Mouse (Mus musculus) liver, embryonic 11.5 days (tissue): ENCODE results near the gene Itgb1bp1. TPM values are rescaled to one million over a fixed set of nuclear protein-coding genes. Genes with fewer than 3 reads are reported as not detected.

Source experiments
- ATAC-seq: fragments of 200-750 bp; cut with Nextera tagmentation; replicated peaks from 2 replicates; pipeline ENCODE4 v1.8.0; 2017; ENCODE audit warnings: moderate number of reproducible peaks, mild to moderate bottlenecking, moderate TSS enrichment, moderate library complexity; ENCODE audit not compliant: low FRiP score
- DNase-seq: peaks from one replicate; pipeline ENCODE4 v3.0.0-alpha.2; 2017; ENCODE audit warnings: low spot score
- H3K27ac ChIP-seq: fragments of 300-500 bp; sonication (generic); 2 replicates; pipeline ENCODE4 v1.5.1; 2014; ENCODE audit warnings: mild to moderate bottlenecking, low read depth, low read length, control low read depth
- H3K27me3 ChIP-seq: fragments of 300-500 bp; sonication (generic); replicated peaks from 2 replicates; pipeline ENCODE4 v1.6.1; 2014; ENCODE audit warnings: low read length, mixed read lengths; ENCODE audit not compliant: control insufficient read depth, insufficient read depth
- H3K36me3 ChIP-seq: fragments of 300-500 bp; sonication (generic); 2 replicates; pipeline ENCODE4 v1.6.1; 2014; ENCODE audit warnings: mild to moderate bottlenecking, low read length, moderate library complexity, mixed read lengths; ENCODE audit not compliant: control insufficient read depth, insufficient read depth
- H3K4me1 ChIP-seq: fragments of 300-500 bp; sonication (generic); replicated peaks from 2 replicates; pipeline ENCODE4 v1.6.1; 2014; ENCODE audit warnings: low read length, mixed read lengths; ENCODE audit not compliant: control insufficient read depth, insufficient read depth
- H3K4me2 ChIP-seq: fragments of 300-500 bp; sonication (generic); 2 replicates; pipeline ENCODE4 v1.6.1; 2014; ENCODE audit warnings: mild to moderate bottlenecking, control low read depth, moderate library complexity
- H3K4me3 ChIP-seq: fragments of 300-500 bp; sonication (generic); 2 replicates; pipeline ENCODE4 v1.5.1; 2014; ENCODE audit warnings: low read depth, low read length, control low read depth
- H3K9ac ChIP-seq: fragments of 300-500 bp; sonication (generic); 2 replicates; pipeline ENCODE4 v1.6.1; 2014; ENCODE audit warnings: low read depth, low read length, control low read depth
- H3K9me3 ChIP-seq: fragments of 300-500 bp; sonication (generic); 2 replicates; pipeline ENCODE4 v1.6.1; 2016; ENCODE audit warnings: low read length, inconsistent platforms, mixed read lengths; ENCODE audit not compliant: control insufficient read depth
- WGBS: fragments of 180-500 bp; shearing (Covaris S2); extraction: QIAGEN DNeasy Blood & Tissue Kit; methylation state at CpG from one replicate; pipeline ENCODE4 v1.1.7; 2014; 5-methylcytosine and 5-hydroxymethylcytosine counted together
- polyA plus RNA-seq: library from polyadenylated mRNA; unstranded; fragments of >200 nt; fragmentation: Nextera tagmentation; extraction: Ambion mirVana; gene quantifications from 2 replicates; pipeline ENCODE4 v1.2.1, GENCODE M21; 2014

Itgb1bp1 gene
- polyA plus RNA-seq, 1 experiment from 2014 or later, result 42.8 TPM

DNA sequence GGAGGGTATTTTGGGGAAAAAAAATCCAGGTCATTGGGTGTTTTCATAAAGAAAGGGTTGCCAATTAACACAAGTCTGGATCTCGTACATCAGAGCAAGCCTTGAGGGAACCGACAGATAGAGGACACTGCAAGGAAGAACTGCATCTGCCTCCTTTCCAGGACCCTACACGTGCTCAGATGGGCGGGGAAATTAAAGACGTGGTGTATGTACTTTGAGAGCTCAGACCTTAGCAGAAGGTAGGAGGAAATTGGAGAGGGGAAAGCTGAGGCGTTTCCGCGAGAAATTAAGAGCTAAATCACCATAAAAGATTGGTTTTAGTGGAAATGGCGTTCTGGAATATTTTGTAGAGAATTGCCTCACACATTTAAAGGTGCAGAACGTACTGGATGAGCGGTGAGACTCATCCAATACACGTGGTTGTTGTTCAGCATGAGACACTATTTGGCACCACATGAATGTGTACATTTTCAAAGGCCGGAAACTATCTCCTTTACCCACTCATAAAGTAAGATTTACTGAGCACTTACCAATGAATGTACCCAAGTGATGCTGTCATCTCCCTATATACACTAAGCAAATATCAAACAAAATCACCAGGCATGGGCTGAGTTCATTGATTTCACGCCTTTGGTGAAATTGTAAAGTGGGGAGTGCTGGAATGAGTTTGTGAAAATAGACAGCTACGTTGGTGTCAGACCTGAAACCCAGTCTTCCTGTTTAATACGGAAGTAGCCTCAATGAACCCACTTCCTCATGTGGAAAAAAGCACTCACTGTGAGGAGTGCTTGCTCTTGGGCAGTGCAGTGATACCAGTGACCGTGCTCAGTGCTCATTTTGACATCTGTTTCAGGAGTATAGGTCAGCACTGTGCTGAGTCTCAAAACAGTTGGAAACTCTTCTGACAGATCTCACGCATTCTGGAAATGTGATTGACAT, 897 bp upstream of the Itgb1bp1 start:
- Histone ChIP-seq H3K36me3 (peaks cover 9% of the 10 kb centered on the region), H3K4me2 (peak overlapping the region; percentile 80), H3K4me3 (peak overlapping the region; percentile 83), H3K4me1 (peaks cover 9% of the 10 kb centered on the region; the same call in 1 of the 2 replicates), H3K9me3 (no peaks in the 10 kb centered on the region), H3K27ac (peak overlapping the region; percentile 82), H3K9ac (peak overlapping the region; percentile 84), H3K27me3 (no peaks in the 10 kb centered on the region)
- 23% methylated on average over 18 of the region's 18 CpGs for WGBS
- DNase-seq (no peak), ATAC-seq (no peak)

DNA sequence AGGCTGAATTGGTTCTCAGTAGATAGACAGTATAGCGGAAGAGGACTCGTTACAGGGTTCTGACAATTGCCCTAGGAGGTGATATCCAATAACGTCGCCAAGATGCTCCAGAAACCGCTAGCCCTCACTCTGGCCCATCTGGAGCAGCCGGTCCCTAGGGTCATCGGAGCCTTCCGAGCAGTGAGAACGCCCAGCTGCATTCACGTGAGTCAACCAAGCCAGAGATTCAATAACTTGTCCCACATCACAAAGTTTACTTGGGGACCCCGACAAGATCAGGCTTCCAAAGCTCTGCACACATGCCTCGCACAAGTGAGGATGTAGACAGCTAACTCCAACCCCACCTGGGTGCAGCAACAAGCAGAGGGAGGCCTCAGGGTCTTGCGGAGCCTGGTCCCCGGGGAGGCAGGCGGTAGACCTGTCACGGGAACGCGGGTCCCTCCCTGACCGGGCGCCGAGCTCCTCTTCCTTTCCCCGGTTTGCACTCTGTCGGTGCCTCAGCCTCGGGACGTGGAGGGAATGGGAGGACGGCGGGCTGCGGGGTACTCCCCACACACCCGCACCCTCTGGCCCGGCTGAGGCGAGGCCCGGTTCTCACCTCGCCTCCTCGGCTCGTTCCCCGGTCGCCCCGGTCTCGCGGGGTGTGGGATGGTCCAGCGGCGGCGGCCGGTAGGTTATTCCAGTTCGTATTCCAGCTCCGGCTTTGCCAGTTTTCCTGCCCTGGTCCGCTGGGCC, 409 bp downstream of the Itgb1bp1 start:
- Histone ChIP-seq H3K9ac (peak overlapping the region; percentile 79), H3K36me3 (peaks cover 3% of the 10 kb centered on the region; the same call in 1 of the 2 replicates), H3K27ac (peak overlapping the region; percentile 70), H3K27me3 (no peaks in the 10 kb centered on the region), H3K4me3 (peak overlapping the region; percentile 83), H3K4me2 (peak overlapping the region; percentile 84), H3K9me3 (no peaks in the 10 kb centered on the region), H3K4me1 (peaks cover 9% of the 10 kb centered on the region; the same call in 1 of the 2 replicates)
- under 1% methylated on average over 47 of the region's 47 CpGs for WGBS
- DNase-seq, result no peak
- ATAC-seq, result peak; percentile 77

DNA sequence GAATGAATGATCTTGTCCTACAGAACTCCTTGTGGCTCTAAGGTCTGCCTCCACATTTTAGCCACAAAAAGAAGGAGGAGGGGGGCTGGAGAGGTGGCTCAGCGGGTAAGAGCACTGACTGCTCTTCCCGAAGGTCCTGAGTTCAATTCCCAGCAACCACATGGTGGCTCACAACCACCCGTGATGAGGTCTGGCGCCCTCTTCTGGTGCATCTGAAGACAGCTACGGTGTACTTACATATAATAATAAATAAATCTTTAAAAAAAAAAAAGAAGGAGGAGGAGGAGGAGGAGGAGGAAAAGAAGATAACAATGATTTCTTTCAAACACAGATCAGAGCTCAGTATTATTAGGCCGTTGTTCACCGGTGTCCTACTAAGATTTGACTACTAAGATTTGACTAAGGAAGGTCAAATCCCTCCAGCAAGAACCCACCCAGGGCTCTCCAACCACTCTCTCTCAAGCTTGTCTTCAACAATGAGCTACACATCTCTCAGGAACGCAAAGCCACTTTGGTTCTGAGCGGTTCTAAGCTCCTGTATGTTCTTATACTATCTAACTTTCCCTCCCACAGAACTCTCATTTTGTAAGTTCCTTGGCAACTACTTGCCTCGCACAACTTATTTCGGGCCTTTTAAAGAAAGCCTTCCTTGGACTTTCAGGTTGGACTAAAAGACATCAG, 1.2 kb downstream of the Itgb1bp1 start, which contains the start of gene Cpsf3:
Gene Cpsf3, plus strand, starts transcription at position 631 of the 681 bp plus-strand sequence.
- no peak for DNase-seq
- no peaks in the 10 kb centered on the region; the same call in 1 of the 2 replicates for H3K36me3 ChIP-seq
- peak within 1 kb of the TSS; percentile 84 for H3K9ac ChIP-seq
- ATAC-seq, result no peak
- H3K27ac ChIP-seq, result peak within 1 kb of the TSS; percentile 82
- H3K9me3 ChIP-seq, result no peaks in the 10 kb centered on the region
- H3K4me3 ChIP-seq, result peak within 1 kb of the TSS; percentile 83
- WGBS, result 57% methylated on average over 11 of the region's 11 CpGs
- no peaks in the 10 kb centered on the region for H3K27me3 ChIP-seq
- H3K4me1 ChIP-seq, result peaks cover 9% of the 10 kb centered on the region; the same call in 1 of the 2 replicates
- H3K4me2 ChIP-seq, result peak within 1 kb of the TSS; percentile 84

DNA sequence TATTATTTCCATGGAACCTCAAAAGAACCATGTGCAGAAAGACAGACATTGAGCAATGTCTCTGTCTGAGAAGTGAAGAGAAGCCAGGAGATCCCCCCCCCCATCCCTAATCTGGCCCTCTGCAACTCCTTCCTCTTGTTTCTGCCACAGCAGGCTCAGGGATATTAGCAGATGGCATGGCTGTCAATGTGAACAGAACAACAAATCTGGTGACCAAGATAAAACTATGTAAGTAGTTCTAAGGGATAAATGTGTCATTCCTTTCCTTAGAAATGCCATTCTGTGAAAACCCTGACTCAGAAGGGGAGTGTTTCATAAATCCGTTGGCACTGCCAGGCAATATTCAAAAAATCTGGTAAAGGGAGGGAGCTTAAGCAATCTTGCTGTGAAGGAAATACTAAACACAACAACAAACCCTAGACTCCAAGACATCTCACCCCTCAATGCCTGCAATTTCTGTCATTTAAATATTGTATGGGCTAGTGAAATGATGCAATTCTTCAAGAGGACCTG, 8.7 kb downstream of the Itgb1bp1 start:
- Histone ChIP-seq H3K4me1 (no peaks in the 10 kb centered on the region), H3K4me3 (no peak overlapping the region), H3K9ac (no peak overlapping the region), H3K27me3 (no peaks in the 10 kb centered on the region), H3K4me2 (no peak overlapping the region), H3K36me3 (0 out of 2 replicates have a peak, but pooled peaks cover 2% of the 10 kb centered on the region), H3K9me3 (no peaks in the 10 kb centered on the region), H3K27ac (no peak overlapping the region)
- ATAC-seq (no peak), DNase-seq (no peak)
- whole genome bisulfite sequencing, result 71% methylated on average over 1 of the region's 1 CpGs

DNA sequence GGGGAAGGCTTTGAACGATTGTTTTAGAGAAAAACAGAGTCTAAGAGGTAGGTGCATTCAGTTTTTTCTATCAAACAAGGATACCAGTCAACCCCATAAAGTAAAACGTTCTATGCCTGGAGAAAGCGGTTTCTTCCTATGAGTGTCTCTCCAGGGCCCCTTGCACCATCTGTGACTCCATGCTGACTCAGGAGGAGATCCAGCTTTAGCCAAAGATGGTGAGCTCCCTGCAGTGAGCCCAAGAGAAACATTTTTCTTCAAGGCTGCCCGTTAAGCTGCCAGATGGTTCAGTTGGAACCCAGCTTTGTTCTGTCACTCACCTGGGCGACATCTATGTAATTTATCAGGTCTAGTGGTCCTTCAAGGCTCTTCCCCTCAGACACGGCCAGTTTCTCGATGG, 11.6 kb downstream of the Itgb1bp1 start:
- Histone ChIP-seq H3K27me3 (no peaks in the 10 kb centered on the region), H3K4me1 (no peaks in the 10 kb centered on the region), H3K36me3 (peaks cover 22% of the 10 kb centered on the region), H3K9ac (no peak overlapping the region), H3K4me2 (no peak overlapping the region), H3K4me3 (no peak overlapping the region), H3K9me3 (no peaks in the 10 kb centered on the region), H3K27ac (no peak overlapping the region)
- 87% methylated on average over 7 of the region's 7 CpGs for WGBS
- ATAC-seq (no peak), DNase-seq (no peak)

DNA sequence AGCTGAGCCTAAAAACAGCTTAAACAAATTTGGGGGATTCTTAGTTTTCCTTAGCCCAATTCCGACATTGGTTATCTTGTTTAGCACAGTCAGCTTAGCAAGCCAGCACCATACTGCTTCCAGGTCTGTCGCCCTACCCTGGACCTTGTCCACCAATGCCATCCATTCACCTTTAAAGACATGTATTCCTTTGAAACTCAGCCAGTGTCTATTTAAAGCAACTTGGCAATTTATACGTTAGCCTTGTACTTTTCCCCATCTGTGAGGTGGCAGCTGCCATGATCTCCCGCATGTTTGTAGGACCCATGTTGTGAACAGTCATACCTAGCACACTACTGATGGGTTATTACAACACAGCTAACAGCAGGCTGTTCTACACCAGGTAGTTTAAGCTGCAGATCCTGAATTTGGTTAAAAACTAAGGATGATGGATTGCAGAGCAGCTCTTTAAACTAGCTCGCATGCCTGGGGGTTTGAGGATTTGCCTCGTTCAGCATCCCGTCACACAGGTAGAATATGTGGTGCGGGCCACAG, 17.9 kb downstream of the Itgb1bp1 start:
- no peaks in the 10 kb centered on the region for H3K27me3 ChIP-seq
- peaks cover 3% of the 10 kb centered on the region; the same call in 1 of the 2 replicates for H3K4me1 ChIP-seq
- WGBS, result 88% methylated on average over 8 of the region's 8 CpGs
- no peak overlapping the region for H3K4me3 ChIP-seq
- no peaks in the 10 kb centered on the region for H3K9me3 ChIP-seq
- DNase-seq (no peak), ATAC-seq (no peak)
- H3K9ac ChIP-seq, result no peak overlapping the region
- H3K36me3 ChIP-seq, result peaks cover 32% of the 10 kb centered on the region
- H3K27ac ChIP-seq, result no peak overlapping the region
- H3K4me2 ChIP-seq, result no peak overlapping the region

DNA sequence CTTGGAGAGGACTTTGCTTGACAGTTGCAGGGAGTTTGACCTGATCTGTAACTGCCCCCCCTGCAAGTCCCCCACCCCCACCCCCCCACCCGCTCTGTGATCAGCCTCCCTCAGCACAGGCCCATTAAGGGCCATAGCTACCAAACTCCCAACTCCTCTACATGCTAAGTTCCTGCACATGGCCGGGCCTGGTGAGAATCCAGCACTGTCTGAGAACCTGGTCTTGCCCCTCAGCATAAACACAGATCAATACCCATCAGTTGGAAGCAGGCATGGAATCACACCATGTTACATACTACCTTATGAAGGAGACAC, 19.3 kb downstream of the Itgb1bp1 start:
- H3K9ac ChIP-seq, result no peak overlapping the region
- no peaks in the 10 kb centered on the region for H3K27me3 ChIP-seq
- 0 out of 2 replicates have a peak, but pooled peaks have one; percentile 9 for ATAC-seq
- no peak overlapping the region for H3K4me2 ChIP-seq
- WGBS, result 76% methylated on average over 2 of the region's 2 CpGs
- H3K27ac ChIP-seq, result no peak overlapping the region
- no peak for DNase-seq
- H3K4me3 ChIP-seq, result no peak overlapping the region
- H3K9me3 ChIP-seq, result no peaks in the 10 kb centered on the region
- H3K36me3 ChIP-seq, result peaks cover 27% of the 10 kb centered on the region
- H3K4me1 ChIP-seq, result peaks cover 3% of the 10 kb centered on the region; the same call in 1 of the 2 replicates
